Mouse (Mus musculus): ENCODE measurements around the gene Gfpt2.
"Not testable (repeated sequence)": the region's sequence is repeated elsewhere in the genome, so short reads cannot be mapped to it uniquely, and the experiment has no call there.

Gene Gfpt2

DNA sequence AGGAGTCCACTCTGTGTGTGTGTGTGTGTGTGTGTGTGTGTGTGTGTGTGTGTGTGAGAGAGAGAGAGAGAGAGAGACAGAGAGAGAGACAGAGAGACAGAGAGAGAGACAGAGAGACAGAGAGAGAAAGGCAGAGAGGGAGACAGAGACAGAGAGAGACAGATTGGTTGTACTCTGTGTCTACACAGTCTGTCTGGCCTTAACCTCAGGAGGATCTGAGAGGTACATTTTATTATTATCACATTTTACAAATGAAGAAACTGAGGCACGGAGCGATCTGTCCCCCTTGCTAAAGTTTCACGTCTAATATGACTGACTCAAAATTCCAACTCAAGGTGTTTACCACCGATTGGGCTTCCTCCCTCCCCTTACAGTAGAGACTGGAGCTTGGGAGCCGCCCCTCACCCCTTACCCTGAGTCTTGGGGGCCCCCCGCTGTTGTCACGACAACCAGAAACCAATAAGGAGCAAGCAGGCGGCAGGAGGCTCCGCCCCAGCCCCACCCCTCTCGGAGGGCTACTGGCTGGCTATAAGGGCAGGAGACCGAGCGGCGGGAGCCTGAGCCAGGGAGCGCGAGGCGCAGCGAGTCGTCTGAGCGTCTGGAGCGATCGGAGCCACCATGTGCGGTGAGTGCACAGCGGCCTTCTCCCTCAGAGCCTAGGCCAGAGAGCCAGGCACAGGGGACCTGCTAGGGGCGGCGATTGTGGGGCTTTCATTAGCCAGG is at the start of gene Gfpt2:
Gene Gfpt2, plus strand, starts transcription at position 560 of the 723 bp plus-strand sequence.
- peak; percentile 48 for DNase-seq (ENCODE audit: low spot score)

- DNase-seq (ENCODE audit: low spot score) = no peak
Measured at GRCm38 (mm10) chr11:49744981-49745380, 49.0 kb upstream of the Gfpt2 start.

GRCm38 (mm10) chr11:49745839-49746238 is 48.1 kb upstream of the Gfpt2 start:
- DNase-seq (ENCODE audit: low spot score) = no peak

DNA sequence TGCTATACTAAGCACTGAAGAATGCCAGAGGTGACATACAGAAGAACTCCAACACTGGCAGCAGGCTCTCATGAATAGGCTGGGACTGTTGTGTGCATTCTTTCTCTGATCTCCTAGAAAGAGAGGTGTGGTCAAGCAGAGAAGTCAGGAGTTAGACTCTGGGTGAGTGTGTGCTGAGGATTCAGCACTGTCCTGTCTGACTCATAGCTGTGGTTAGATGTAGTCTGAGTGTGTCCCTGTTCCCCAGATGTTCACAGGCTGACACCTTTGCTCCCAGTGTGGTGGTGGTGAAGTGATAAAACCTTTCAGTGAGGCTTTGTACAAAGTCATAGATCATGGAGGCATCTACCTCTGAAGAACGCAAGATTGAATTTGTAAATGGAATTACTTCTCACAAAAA is 47.2 kb upstream of the Gfpt2 start:
- DNase-seq (ENCODE audit: low spot score) = no peak

GRCm38 (mm10) chr11:49754958-49755665 is 38.9 kb upstream of the Gfpt2 start:
- no peak for DNase-seq (ENCODE audit: low spot score)

GRCm38 (mm10) chr11:49758096-49758495 is 35.9 kb upstream of the Gfpt2 start:
- DNase-seq (ENCODE audit: low spot score) = no peak

DNA sequence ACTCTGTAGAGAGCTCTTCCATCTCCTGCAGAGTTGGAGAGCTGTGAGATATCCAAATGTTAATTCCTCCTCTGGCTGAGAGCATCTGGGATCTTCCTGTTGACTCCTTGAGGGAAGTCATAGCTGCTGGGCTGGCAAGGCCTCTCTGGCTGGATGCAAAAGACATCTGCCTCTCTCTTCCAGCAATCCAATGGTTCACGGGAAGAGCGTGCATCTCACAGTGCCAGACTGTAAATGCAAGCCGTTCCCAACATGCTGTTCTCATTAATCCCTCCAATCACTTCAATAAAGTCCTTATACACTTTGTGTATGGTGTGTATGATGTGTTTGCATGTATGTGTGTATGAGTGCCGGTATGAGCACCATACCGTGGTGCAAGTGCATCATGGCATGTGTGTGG is 32.8 kb upstream of the Gfpt2 start:
- DNase-seq (ENCODE audit: low spot score) = no peak

GRCm38 (mm10) chr11:49763555-49763954 is 30.4 kb upstream of the Gfpt2 start:
- no peak for DNase-seq (ENCODE audit: low spot score)

DNA sequence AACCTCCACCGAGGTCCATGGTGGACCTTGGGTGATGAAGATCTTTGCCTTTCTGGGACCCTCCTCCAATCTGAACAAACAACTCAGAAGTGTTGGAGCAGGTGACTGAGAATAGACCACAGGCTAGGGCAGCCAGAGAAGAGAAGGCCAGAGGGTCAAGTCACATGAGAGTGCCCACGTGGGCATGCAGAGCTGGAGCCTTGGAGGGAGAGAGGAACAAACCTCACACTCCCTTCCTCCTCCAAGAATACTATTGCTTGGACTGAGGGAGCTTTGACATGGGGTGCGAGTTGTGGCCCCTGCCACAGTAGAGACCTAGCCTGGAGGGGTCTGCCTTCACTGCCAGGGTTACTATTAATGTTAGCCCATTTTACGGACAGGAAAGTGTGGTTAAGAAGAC is 30.0 kb upstream of the Gfpt2 start:
- DNase-seq (ENCODE audit: low spot score) = no peak

DNA sequence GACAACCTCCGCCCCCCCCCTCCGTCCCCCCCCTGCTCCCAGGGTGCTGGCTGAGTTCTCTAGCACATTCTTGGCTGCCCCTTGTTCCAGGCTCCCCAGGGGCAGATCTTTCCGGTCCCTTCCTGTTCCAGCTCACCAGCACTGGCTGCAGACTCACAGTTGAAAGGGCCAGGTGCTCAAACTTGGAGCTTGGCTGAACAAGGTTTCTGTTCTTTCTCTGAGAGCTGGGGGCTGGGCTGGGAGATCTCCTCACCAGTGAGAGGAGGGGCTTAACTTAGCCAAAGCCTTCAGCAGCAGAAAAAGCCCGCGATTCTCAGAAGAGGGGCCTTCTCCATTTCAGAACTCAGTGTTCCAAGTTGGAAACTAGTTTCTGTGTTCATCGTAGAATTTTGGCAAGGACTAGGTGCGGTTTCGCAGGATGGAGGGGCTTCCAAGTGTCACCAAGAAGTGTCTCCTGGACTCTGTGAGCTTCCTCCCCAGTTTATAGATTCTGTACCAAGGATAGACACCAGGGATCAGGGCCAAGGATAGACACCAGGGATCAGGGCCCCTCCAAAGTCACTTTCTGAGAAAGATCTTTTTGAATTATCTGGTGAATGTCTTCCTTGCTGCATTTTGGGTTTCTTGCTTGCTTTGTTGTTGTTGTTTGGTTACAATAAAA is 29.2 kb upstream of the Gfpt2 start:
- DNase-seq (ENCODE audit: low spot score) = no peak

DNA sequence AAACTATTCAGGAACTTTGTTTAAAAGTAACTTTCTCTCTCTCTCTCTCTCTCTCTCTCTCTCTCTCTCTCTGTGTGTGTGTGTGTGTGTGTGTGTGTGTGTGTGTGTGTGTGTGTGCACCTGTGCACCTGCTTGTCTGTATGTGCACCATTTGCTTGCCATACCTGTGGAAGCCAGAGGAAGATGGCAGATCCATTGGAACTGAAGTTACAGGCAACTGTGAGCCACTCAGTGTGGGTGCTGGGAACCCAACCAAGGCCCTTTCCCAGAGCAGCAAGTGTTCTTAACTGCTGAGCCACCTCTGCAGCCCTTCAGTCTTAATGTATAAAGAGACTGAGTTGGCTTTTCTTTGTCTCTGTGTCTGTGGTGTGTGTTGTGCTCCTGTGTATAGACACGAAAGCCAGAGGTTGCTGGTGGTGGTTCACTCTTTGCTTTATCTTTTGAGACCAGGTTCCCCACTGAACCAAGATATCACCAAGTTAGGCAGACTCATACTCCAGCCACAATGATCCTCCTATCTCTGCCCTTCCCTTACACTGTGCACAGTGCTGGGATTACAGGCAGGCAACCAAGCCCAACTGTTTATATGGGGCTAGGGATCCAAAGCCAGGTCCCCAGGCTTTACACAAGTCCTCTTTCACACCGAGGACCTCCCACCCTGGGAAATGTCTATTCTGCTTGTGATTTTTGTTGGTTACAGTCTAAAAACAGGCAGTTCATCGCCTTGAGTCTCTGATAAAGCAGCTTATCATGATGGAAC is 28.4 kb upstream of the Gfpt2 start:
- DNase-seq (ENCODE audit: low spot score) = no peak

GRCm38 (mm10) chr11:49766137-49766411 is 27.9 kb upstream of the Gfpt2 start:
- DNase-seq (ENCODE audit: low spot score) = no peak

- not testable (repeated sequence) for DNase-seq (ENCODE audit: low spot score)
Measured at GRCm38 (mm10) chr11:49767497-49767896, 26.5 kb upstream of the Gfpt2 start.

DNA sequence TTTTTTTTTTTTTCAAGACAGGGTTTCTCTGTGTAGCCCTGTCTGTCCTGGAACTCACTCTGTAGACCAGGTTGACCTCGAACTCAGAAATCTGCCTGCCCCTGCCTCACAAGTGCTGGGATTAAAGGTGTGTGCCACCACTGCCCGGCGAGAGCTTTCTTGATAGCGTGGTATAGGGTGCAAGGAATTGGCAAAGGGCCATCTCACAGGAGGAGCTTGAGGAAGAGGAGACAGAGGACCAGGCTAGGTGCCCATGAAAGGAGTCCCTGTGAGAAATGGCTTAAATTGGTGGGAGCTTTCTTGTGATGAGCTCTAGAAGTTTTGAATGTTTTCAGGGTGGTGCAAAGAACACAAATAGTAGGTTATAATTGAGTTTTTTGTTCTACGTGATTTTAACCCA is 25.2 kb upstream of the Gfpt2 start:
- DNase-seq (ENCODE audit: low spot score) = no peak

DNA sequence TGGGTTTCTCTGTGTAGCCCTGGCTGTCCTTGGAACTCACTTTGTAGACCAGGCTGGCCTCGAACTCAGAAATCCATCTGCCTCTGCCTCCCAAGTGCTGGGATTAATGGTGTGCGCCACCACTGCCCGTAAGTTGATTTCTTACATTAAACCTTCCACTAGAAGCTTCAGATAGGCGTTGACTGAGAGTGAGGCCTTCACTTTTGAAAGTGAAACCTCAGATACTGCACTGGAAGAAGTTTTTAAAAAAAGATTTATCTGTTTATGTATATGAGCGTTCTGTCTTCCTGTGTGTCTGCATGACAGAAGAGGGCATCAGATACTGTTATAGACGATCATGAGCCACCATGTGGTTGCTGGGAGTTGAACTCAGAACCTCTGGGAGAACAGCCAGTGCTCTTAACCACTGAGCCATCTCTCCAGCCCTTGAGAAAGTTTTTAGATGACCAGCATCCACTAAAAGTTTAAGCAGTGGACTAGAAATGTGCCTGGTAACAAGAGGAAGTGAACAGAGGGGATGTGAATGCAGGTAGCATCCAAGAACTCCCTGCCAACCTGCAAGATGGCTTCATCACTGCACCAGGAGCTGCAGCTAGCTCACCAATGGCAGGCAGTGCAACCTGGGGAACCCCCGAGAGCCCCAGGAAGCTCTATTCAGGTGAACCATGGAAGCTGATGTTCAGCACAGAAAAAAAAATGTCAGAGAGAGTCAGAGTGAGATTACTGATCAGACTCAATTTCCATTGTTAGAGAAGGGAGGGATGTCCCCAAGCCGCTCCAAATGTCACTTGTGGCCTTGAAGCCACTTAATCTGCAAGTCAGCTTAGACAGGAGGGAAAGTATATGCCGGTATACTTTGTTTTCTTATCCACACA is 23.1 kb upstream of the Gfpt2 start:
- DNase-seq (ENCODE audit: low spot score) = no peak

DNA sequence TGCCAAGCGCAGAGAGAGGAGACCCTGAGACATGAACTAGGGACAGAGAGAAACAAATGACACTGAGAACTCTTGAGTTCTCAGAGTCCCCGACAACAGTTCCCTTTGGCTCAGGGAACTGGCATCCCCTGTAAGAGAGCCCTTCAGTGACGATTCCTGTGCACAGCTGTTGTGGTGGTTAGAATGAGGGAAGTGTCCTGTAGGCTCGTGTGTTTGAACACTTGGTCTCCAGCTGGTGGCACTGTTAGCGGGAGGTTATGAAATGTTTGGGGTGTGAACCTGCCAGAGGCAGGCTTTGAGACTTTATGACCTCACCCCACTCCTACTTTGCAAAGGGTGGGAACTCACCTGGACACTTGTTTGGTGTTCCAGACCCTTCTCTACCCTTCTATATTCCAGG is 21.7 kb upstream of the Gfpt2 start:
- DNase-seq (ENCODE audit: low spot score) = no peak

DNA sequence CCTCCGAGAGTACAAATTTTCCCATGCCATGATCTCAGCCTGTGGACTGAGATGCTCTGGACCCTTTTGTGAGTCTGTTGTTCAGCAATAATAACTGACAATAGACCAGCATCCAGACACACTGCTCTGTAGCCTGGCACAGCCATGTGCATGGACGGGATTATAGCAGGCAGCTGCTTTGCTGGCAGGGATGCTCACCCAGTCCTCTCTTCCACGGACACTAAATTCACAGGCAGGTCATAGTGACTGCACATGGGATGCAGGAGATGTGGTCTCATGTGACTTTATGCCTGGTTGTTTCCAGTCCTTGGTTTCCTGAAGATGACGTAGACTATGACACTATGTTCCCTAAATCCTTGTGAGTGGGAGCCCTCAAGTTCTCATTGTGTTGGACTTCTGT is 19.1 kb upstream of the Gfpt2 start:
- no peak for DNase-seq (ENCODE audit: low spot score)

DNA sequence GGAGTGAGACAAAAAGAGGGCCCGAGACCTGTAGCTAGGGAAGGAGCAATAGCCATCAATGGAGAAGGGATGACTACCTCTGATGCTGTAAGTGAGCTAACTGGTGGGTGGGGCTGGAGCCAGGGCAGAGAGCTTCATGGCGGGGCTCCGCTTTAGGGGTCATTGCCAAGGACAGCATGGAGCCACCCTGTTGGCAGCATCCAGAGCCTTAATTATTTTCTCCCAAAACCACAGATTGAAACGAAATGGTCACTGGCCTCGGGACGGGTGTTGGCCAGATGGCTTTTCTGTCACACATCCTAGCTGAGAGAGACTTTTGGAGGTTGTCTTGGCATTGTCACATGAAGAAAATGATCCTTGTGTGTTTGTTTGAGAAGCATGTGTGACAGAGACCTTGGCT is 15.1 kb upstream of the Gfpt2 start:
- DNase-seq (ENCODE audit: low spot score) = no peak

DNA sequence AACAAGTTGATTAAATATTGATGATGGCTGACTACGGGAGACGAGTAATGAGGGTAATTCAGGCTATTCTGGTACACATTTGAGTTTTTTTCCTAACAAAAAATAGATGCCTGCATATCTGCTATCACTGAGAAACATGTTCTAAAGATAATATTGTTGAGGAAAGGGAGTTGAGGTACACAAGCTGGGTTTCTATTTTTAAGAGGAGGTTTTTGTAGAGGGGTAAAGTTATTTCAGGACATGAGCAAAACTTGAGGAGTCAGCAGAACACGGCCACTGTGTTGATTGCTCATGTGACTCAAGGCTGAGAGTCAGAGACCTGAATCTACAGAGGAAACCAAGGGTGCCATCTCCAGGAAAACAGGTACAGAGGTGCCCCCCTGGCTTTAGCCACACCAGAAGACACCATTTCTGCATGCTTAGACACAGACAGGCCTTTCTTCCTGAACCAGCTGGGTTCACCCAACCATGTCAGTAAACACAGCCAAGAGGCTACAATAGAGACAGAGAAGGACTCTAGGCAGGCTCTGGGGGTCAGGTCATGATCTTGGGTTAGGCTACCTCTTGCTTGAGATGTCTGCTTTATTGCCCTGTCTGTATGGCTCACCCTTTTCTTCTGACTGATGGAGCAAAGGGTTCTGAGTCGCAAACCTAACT is 13.7 kb upstream of the Gfpt2 start:
- DNase-seq (ENCODE audit: low spot score) = no peak

DNA sequence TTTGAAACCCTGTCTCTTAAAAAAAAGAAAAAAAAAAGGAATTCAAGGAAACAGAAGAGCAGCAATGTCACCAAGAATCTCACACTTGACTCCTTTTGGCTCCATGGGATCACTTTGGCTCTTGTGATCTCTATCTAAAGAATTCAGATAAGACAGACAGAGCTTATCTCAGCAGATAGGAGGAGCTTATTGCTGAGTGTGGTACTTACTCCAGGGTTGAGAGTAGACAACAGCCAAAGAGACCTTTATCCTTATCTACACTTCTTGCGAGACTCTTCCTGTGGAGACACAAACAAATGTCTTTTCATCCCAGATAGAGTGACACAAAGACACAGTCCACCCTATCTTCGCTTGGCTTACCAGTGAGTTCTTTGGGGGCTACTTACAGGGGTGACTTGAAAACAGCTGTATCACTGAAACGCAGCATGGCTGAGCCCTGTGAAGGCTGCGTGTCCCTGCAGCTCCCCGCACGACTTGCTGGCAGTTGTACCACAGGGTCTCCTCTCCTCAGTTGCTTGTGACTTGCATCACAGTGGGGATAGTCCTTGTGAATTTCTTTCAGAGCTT is 12.1 kb upstream of the Gfpt2 start:
- DNase-seq (ENCODE audit: low spot score) = no peak

DNA sequence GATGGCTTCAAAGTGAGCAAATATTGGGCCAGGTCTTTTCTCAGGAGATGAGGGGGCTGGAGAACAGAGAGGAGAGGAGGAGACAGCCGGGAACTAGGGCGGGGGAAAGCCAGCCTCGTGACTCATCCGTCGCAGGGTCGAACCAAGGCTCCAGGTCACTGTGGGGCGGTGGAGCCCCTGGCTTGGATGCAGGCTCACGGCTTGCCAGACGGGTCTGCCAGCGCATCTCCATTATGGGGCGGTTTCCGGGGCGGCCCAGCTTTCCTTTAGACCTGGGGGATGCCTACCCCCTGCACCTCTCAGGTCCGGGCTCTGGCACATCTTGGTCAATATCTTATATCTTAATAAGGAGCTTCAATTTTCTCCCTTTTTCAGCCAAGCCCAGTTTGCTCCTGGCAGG is 847 bp upstream of the Gfpt2 start:
- DNase-seq (ENCODE audit: low spot score) = no peak

Data from ovary, postnatal 10 days (tissue).